Mouse (Mus musculus): ENCODE measurements around the gene Gm20855.
"Not testable (repeated sequence)": the region's sequence is repeated elsewhere in the genome, so short reads cannot be mapped to it uniquely, and the experiment has no call there.

Gm20855 gene

DNA sequence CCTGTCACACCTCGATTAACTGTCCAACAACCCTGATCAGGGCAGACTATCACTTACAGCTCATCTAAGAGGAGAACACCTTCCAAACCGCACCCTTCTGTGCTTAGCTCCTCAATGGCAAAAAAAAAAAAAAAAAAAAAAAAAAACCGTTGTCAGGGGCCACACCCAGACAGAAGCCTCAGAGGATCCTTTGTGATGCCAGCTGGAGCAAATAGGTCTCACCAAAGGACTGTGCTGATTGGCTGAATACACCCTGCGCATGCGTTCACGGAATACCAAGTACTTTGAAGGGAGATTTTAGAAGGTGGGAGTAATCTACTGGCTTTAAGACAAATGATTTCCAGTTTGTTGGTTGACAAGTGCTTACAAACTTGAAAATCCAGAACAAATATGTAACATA is at the start of gene Gm20855:
Gene Gm20855, minus strand, starts transcription at position 101 of the 400 bp plus-strand sequence.
- not testable (repeated sequence) for DNase-seq

Measured in cerebellum, postnatal 36 days (tissue).